Mouse (Mus musculus): ENCODE data around the gene Tnrc6b. TPM values are rescaled to one million over a fixed set of nuclear protein-coding genes. Genes with fewer than 3 reads are reported as not detected.
A peak's percentile ranks its signal among the peaks of the same experiment; 100 is the strongest.
"Not testable (repeated sequence)": the region's sequence is repeated elsewhere in the genome, so short reads cannot be mapped to it uniquely, and the experiment has no call there.

Gene Tnrc6b
- total RNA-seq, 2 experiments from 2014 or later, result 20.0 to 48.8 TPM

DNA sequence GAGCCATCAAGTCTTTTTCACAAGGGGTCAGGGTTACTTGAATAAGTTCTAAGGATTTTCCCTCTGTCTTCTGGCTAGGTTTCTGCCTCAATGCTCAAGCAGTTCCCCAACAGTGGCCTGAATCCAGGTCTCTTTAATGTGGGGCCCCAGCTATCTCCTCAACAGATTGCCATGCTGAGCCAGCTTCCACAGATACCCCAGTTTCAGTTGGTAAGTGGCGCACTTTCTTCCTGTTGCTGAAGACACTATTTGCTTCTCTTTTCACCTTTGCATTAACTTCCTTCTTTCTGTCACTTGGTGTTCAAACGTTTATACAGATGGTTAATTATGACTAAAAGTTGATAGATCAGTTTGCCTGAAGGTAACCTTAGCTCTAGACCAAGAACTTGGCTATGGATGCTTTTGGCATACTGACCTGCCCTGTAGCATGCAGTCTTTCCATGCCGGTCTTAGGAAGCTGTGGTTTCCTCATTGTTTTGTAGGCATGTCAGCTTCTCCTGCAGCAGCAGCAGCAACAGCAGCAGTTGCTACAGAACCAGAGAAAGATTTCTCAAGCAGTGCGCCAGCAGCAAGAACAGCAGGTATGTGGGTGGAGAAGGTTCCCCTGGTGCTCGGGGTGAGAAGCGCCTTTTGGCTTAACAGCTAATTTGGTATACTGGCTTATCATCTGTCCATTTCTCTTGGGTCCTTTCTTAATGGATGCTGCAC is 190.8 kb downstream of the Tnrc6b start:
- peak; percentile 67 for ATAC-seq (replicated peaks; ENCODE audit: poor library complexity, severe bottlenecking)

GRCm38 (mm10) chr15:80904776-80905175 is 193.7 kb downstream of the Tnrc6b start:
- not testable (repeated sequence) for ATAC-seq (replicated peaks; ENCODE audit: poor library complexity, severe bottlenecking)

- no peak for ATAC-seq (replicated peaks; ENCODE audit: poor library complexity, severe bottlenecking)
Observed at GRCm38 (mm10) chr15:80910183-80910582, 199.1 kb downstream of the Tnrc6b start.

- no peak for ATAC-seq (replicated peaks; ENCODE audit: poor library complexity, severe bottlenecking)
Observed at GRCm38 (mm10) chr15:80910790-80911531, 199.8 kb downstream of the Tnrc6b start.

- no peak for ATAC-seq (replicated peaks; ENCODE audit: poor library complexity, severe bottlenecking)
Observed at GRCm38 (mm10) chr15:80912175-80912574, 201.1 kb downstream of the Tnrc6b start.

DNA sequence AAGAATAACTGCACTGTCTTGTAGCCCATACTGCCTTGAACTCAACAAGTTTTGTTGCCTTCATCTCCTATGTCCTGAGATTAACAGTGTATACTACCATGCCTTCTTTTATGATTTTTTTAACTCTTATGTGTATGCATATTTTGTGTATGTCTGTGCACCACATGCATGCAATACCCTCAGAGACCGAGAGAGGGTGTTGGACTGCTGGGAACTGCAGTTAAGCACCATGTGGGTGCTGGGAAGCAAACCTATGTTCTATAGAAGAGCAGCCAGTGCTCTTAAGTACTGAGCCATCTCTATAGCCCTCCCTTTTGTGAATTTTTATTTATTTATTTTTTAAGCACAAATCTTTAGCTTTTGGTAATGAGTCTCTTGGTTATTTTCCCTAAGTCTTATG is 202.7 kb downstream of the Tnrc6b start:
- ATAC-seq (replicated peaks; ENCODE audit: poor library complexity, severe bottlenecking), result no peak

- no peak for ATAC-seq (replicated peaks; ENCODE audit: poor library complexity, severe bottlenecking)
Observed at GRCm38 (mm10) chr15:80915850-80916249, 204.7 kb downstream of the Tnrc6b start.

DNA sequence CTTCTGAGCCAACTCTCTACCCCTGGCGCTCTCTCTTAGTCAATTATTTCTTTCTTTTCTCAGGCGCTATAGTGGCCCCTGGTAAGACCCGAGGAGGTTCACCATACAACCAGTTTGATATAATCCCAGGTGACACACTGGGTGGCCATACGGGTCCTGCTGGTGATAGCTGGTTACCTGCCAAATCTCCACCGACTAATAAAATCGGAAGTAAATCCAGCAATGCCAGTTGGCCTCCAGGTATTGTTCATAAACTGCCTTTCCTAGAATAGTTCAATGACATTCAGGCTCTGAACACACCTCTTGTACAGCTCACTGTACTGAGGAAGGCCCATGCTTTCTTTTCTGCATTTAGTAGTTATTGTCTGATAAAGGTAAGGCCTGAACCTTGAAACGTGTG is 205.5 kb downstream of the Tnrc6b start:
- no peak for ATAC-seq (replicated peaks; ENCODE audit: poor library complexity, severe bottlenecking)

GRCm38 (mm10) chr15:80920346-80920745 is 209.2 kb downstream of the Tnrc6b start:
- ATAC-seq (replicated peaks; ENCODE audit: poor library complexity, severe bottlenecking), result no peak

DNA sequence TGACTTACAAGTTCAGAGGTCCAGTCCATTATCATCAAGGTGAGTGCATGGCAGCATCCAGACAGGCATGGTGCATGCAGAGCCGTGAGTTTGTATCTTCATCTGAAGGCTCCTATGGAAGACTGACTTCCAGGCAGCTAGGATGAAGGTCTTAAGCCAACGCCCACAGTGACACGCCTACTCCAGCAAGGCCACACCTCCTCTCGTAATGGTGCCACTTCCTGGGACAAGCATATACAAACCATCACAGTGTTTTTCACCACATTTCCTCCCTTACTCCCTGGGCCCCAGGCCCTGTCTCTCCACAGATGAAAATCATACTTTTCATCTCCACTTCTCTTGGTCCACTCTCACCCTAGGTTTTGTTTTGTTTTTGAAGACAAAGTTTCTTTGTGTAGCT is 210.7 kb downstream of the Tnrc6b start:
- no peak for ATAC-seq (replicated peaks; ENCODE audit: poor library complexity, severe bottlenecking)

- no peak for ATAC-seq (replicated peaks; ENCODE audit: poor library complexity, severe bottlenecking)
Observed at GRCm38 (mm10) chr15:80924211-80924610, 213.1 kb downstream of the Tnrc6b start.

DNA sequence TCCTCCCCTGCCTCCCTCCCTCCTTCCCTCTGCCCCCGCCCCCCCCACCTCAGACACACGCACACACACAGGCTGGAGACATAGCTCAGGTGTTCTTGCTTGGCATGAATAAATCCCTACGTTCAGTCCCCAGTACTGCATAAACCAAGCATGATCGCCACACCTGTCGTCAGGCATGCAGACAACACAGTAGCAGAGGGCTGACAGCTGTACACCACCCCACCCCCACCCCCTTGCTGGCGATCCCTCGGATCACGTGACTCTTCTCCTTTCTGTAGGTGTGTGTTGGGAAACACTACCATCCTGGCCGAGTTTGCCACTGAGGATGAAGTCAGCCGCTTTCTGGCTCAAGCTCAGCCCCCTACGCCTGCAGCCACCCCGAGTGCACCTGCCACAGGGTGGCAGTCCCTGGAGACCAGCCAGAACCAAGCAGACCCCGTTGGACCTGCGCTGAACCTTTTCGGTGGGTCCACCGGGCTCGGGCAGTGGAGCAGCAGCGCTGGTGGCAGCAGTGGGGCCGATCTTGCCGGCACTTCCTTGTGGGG is 217.8 kb downstream of the Tnrc6b start:
- no peak for ATAC-seq (replicated peaks; ENCODE audit: poor library complexity, severe bottlenecking)

DNA sequence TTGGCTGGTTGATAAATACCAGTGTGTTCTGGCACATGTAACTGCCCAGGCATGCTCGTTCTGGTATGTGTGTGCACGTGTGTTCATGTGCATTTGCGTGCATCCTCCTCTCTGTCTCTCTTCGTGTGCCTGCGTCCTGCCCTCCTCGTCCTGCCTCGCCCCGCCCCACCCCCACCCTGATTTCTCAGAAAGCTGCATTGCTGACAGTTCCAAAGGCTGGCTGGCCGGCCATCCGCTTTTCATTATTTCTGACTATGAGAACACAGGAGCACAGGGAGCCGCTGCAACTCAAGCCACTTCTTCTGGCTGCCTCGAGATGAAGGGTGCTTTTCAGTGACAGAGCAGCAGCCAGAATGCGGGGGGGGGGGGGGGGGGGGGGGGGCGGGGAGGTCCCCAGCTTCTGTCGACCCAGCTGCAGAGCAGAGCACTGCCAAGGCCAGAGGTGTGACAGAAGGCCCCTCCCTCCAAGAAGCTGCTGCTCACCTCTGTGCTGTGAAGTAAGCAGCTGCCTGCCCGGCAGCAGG is 219.0 kb downstream of the Tnrc6b start:
- ATAC-seq (replicated peaks; ENCODE audit: poor library complexity, severe bottlenecking), result no peak

GRCm38 (mm10) chr15:80930676-80931320 is 219.7 kb downstream of the Tnrc6b start:
- ATAC-seq (replicated peaks; ENCODE audit: poor library complexity, severe bottlenecking), result not testable (repeated sequence)

DNA sequence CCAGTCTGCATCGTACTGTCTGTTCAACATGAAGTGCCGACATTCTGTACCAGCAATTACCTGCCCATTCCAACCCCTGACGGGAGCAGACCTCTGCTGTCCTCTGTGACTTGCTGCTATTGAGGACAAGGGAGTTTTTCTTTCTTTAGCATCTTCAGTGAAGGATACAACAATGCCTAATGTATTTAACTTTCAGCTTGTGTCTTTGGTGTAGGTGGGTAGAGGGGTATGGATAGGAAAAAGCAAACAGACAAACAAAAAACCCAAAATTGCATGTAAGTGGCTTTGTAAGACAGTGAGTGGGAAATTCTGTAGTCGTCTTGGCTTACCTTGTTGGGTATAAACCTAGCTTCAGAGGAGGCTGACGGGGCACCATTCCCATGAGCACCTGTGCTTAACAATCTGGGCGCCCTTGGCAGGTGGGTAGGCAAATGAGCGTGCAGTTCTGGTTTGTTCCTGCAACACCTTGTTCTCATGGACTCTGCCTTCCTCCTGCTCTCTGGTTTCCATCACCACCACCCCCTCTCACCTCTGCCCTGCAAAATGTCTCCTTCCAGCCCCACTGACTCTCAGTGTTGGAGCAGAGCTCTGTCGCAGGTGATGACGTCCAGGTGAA is 220.3 kb downstream of the Tnrc6b start:
- no peak for ATAC-seq (replicated peaks; ENCODE audit: poor library complexity, severe bottlenecking)

- no peak for ATAC-seq (replicated peaks; ENCODE audit: poor library complexity, severe bottlenecking)
Observed at GRCm38 (mm10) chr15:80934841-80935240, 223.7 kb downstream of the Tnrc6b start.

DNA sequence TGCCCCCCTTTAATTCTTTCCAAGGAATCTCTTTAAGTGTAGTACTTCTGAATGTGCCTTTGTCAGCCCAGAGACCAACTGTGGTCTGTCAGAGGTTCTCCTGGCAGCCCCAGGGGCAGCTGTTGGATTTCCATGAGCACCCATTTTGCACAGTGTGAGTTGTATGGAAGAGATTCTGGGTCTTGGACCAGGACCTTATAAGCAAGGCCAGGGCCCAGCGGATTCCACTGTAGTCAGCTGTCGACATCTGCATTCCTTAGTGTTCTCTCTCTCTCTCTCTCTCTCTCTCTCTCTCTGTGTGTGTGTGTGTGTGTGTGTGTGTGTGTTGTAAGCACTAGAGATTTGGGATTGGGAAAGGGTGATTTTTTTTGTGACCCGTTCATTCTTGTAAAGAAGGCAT is 225.6 kb downstream of the Tnrc6b start:
- no peak for ATAC-seq (replicated peaks; ENCODE audit: poor library complexity, severe bottlenecking)

DNA sequence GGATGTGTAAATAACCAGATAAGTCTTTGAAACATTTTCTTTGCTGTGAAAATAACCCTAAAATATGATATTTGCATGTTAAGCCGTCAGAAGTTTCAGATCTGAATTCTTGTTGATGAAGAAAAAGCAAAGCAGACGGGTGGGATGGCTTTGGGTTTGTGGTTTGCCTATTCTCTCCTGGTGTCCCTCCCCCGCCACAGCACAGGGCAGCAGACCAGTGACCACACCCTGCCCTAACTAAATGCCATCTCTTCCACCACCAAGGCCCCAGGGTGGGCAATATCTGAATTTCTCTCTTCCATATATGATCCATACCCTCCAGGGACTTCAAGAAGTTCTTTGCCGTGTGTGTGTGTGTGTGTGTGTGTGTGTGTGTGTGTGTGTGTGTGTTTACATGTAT is 227.5 kb downstream of the Tnrc6b start:
- ATAC-seq (replicated peaks; ENCODE audit: poor library complexity, severe bottlenecking), result no peak

GRCm38 (mm10) chr15:80939401-80939800 is 228.3 kb downstream of the Tnrc6b start:
- ATAC-seq (replicated peaks; ENCODE audit: poor library complexity, severe bottlenecking), result no peak

GRCm38 (mm10) chr15:80941468-80942040 is 230.4 kb downstream of the Tnrc6b start:
- no peak for ATAC-seq (replicated peaks; ENCODE audit: poor library complexity, severe bottlenecking)
